Mouse (Mus musculus): Measurements from ENCODE around the gene Cops9.
A peak's percentile ranks its signal among the peaks of the same experiment; 100 is the strongest.

- TF ChIP-seq CTCF (IDR thresholded peaks at IDR 0.05; ENCODE audit: low read depth, low read length) (peak; percentile 92), POLR2AphosphoS5 (IDR thresholded peaks at IDR 0.05; ENCODE audit: insufficient replicate concordance, low read depth, low read length) (no peak)
Observed at GRCm38 (mm10) chr1:92611008-92611407, 30.8 kb downstream of the Cops9 start.

Measured in G1E (cell line).